Comparison of ENCODE assay signal across 18 mouse cellular contexts in the genomic region with DNA sequence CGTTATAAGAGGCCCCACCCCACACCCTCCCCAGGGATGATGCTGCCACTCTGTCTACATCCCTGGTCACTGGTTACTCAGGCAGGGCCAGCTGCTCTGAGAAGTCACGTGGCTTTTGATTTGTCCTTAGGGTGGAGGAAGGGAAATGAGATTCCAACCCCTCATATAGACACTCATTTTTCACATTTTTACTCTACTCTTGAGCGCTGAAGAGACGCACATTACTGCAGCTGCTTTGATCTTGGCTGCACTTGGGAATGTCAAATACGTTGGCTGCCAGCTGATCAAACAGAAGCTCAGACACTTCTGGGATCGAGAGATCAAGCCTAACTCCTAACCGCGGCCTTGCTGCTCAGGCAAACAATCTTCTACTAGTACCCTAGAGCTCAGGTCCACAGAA.
DNase-seq lines count a peak whose midpoint lies in the region; ATAC-seq and TF ChIP-seq lines count a peak whose summit lies in the region.
"Had no signal": no experiment of that assay in that cellular context is flagged by ENCODE, and none has a peak within 500 bp of the region (broad histone marks: within the 10 kb centered on the region; RNA-seq: fewer than 3 reads in every experiment).

No protein-coding gene starts in this region.

- H3K36me3 ChIP-seq in hindbrain, embryonic 13.5 days, result no peaks in the 10 kb centered on the region
- no peaks in the 10 kb centered on the region for H3K36me3 ChIP-seq in hindbrain, embryonic 16.5 days (ENCODE audit: control insufficient read depth, insufficient read depth, low read length)
- no peaks in the 10 kb centered on the region for H3K36me3 ChIP-seq in C2C12 (ENCODE audit: control insufficient read depth, insufficient read depth)
- no peaks in the 10 kb centered on the region for H3K36me3 ChIP-seq in forebrain, embryonic 10.5 days (replicated peaks)
- H3K36me3 ChIP-seq: embryonic facial prominence, embryonic 12.5 days; forebrain, embryonic 12.5 days; heart, embryonic 15.5 days; liver, embryonic 12.5 days; neural tube, embryonic 12.5 days had no signal

- no peak overlapping the region for H3K9ac ChIP-seq in hindbrain, embryonic 13.5 days
- no peak overlapping the region for H3K9ac ChIP-seq in hindbrain, embryonic 16.5 days (ENCODE audit: low read depth, low read length)
- H3K9ac ChIP-seq: embryonic facial prominence, embryonic 12.5 days; forebrain, embryonic 12.5 days; heart, embryonic 15.5 days; liver, embryonic 12.5 days; neural tube, embryonic 12.5 days had no signal

- no peaks in the 10 kb centered on the region for H3K9me3 ChIP-seq in hindbrain, embryonic 13.5 days
- H3K9me3 ChIP-seq in hindbrain, embryonic 16.5 days (ENCODE audit: control insufficient read depth, low read length), result no peaks in the 10 kb centered on the region
- no peaks in the 10 kb centered on the region for H3K9me3 ChIP-seq in forebrain, embryonic 10.5 days
- H3K9me3 ChIP-seq: embryonic facial prominence, embryonic 12.5 days; forebrain, embryonic 12.5 days; heart, embryonic 15.5 days; liver, embryonic 12.5 days; megakaryocyte, embryonic 14.5 days; neural tube, embryonic 12.5 days had no signal

- TF ChIP-seq CTCF in C2C12 (IDR thresholded peaks at IDR 0.05; ENCODE audit: control insufficient read depth, insufficient read depth, insufficient read length), result no peak
- no peak for TF ChIP-seq CTCF in lung, adult 2 months (IDR thresholded peaks at IDR 0.05; ENCODE audit: insufficient read depth, low read length)

- DNase-seq in lung, adult 2 months, result peak; percentile 61
- peak; percentile 41 for DNase-seq in mesoderm, embryonic 11.5 days (ENCODE audit: low read depth, low spot score)
- DNase-seq in cerebellum, postnatal 10 days, result no peak
- no peak for DNase-seq in forebrain, embryonic 10.5 days (ENCODE audit: extremely low spot score, low spot score)
- DNase-seq in thymus, postnatal 14 days, result no peak
- DNase-seq: adrenal gland, postnatal 10 days; B cell, adult 2 months; cerebellum, postnatal 14 days; spleen, adult 18-20 months had no signal

- H3K4me3 ChIP-seq in hindbrain, embryonic 13.5 days, result no peak overlapping the region
- H3K4me3 ChIP-seq in hindbrain, embryonic 16.5 days (ENCODE audit: low read length), result no peak overlapping the region
- no peak overlapping the region for H3K4me3 ChIP-seq in C2C12 (ENCODE audit: insufficient read depth, poor library complexity, severe bottlenecking)
- no peak overlapping the region for H3K4me3 ChIP-seq in lung, adult 2 months (replicated peaks; ENCODE audit: extremely low read depth, low read depth, low read length)
- H3K4me3 ChIP-seq in forebrain, embryonic 10.5 days, result no peak overlapping the region
- H3K4me3 ChIP-seq: embryonic facial prominence, embryonic 12.5 days; forebrain, embryonic 12.5 days; heart, embryonic 15.5 days; liver, embryonic 12.5 days; megakaryocyte, embryonic 14.5 days; neural tube, embryonic 12.5 days had no signal

- ATAC-seq in hindbrain, embryonic 13.5 days (ENCODE audit: low FRiP score), result no peak
- ATAC-seq in hindbrain, embryonic 16.5 days, result no peak
- ATAC-seq: liver, embryonic 12.5 days had no signal

- no peak overlapping the region for H3ac ChIP-seq in C2C12 (ENCODE audit: control insufficient read depth, insufficient read length, low read depth)

- H3K79me2 ChIP-seq in C2C12 (ENCODE audit: control insufficient read depth, insufficient read depth), result no peaks in the 10 kb centered on the region

- H3K4me1 ChIP-seq in hindbrain, embryonic 13.5 days (replicated peaks), result peaks cover 9% of the 10 kb centered on the region; the same call in 1 of the 2 replicates
- no peaks in the 10 kb centered on the region for H3K4me1 ChIP-seq in hindbrain, embryonic 16.5 days (ENCODE audit: control insufficient read depth, insufficient read depth, low read depth, low read length)
- no peaks in the 10 kb centered on the region; the same call in 1 of the 2 replicates for H3K4me1 ChIP-seq in lung, adult 2 months (ENCODE audit: control insufficient read depth, insufficient read depth, low read length)
- peaks cover 22% of the 10 kb centered on the region for H3K4me1 ChIP-seq in forebrain, embryonic 10.5 days
- H3K4me1 ChIP-seq: heart, embryonic 15.5 days; megakaryocyte, embryonic 14.5 days had no signal

- H3K79me3 ChIP-seq in C2C12 (ENCODE audit: low read depth), result no peaks in the 10 kb centered on the region

- 51% methylated on average over 8 of the region's 8 CpGs for WGBS in hindbrain, embryonic 13.5 days
- 46% methylated on average over 8 of the region's 8 CpGs for WGBS in hindbrain, embryonic 16.5 days
- WGBS in lung, adult 2 months, result 34% methylated on average over 8 of the region's 8 CpGs
- 82% methylated on average over 8 of the region's 8 CpGs for WGBS in forebrain, embryonic 10.5 days

- TF ChIP-seq POLR2A in lung, adult 2 months (IDR thresholded peaks at IDR 0.05; ENCODE audit: borderline replicate concordance, extremely low read depth, low read depth, low read length), result no peak

- H3K27ac ChIP-seq in hindbrain, embryonic 13.5 days, result peak overlapping the region; percentile 13; the same call in 1 of the 2 replicates
- H3K27ac ChIP-seq in hindbrain, embryonic 16.5 days (ENCODE audit: low read depth, low read length), result no peak overlapping the region
- no peak overlapping the region for H3K27ac ChIP-seq in forebrain, embryonic 10.5 days
- H3K27ac ChIP-seq: embryonic facial prominence, embryonic 12.5 days; forebrain, embryonic 12.5 days; heart, embryonic 15.5 days; liver, embryonic 12.5 days; neural tube, embryonic 12.5 days had no signal

- no peak overlapping the region for H3K4me2 ChIP-seq in hindbrain, embryonic 13.5 days
- no peak overlapping the region for H3K4me2 ChIP-seq in hindbrain, embryonic 16.5 days (ENCODE audit: low read length)
- H3K4me2 ChIP-seq: embryonic facial prominence, embryonic 12.5 days; forebrain, embryonic 12.5 days; heart, embryonic 15.5 days; liver, embryonic 12.5 days; neural tube, embryonic 12.5 days had no signal

- no peaks in the 10 kb centered on the region for H3K27me3 ChIP-seq in hindbrain, embryonic 13.5 days
- H3K27me3 ChIP-seq in hindbrain, embryonic 16.5 days (replicated peaks; ENCODE audit: control insufficient read depth, insufficient read depth, low read length), result no peaks in the 10 kb centered on the region
- H3K27me3 ChIP-seq in C2C12 (ENCODE audit: control insufficient read depth, insufficient read depth, insufficient read length), result no peaks in the 10 kb centered on the region
- peaks cover 8% of the 10 kb centered on the region for H3K27me3 ChIP-seq in forebrain, embryonic 10.5 days (ENCODE audit: poor library complexity, severe bottlenecking)
- H3K27me3 ChIP-seq: embryonic facial prominence, embryonic 12.5 days; heart, embryonic 15.5 days; liver, embryonic 12.5 days; neural tube, embryonic 12.5 days had no signal

TF ChIP-seq in C2C12, 6 proteins besides CTCF, POLR2A, EP300 and RAD21:
- TF ChIP-seq USF1 (IDR thresholded peaks at IDR 0.05; ENCODE audit: low read depth) (peak; percentile 8), CEBPB (IDR thresholded peaks at IDR 0.05; ENCODE audit: low read depth) (no peak), MYOG (IDR thresholded peaks at IDR 0.05; ENCODE audit: control insufficient read depth, extremely low read depth, insufficient read length) (no peak)

Comparison
In these comparisons a context has a peak if more than half of its experiments do, and no peak if none do; other contexts are left out.
1. DNase-seq: peak in lung, adult 2 months (single experiment) and mesoderm, embryonic 11.5 days (single experiment); none in cerebellum, postnatal 10 days (0 of 2), forebrain, embryonic 10.5 days (single experiment) and thymus, postnatal 14 days (single experiment).